Mouse (Mus musculus) cerebellum, adult (tissue): ENCODE data around the gene Spag9.

Source experiments
- ATAC-seq: cut with Nextera tagmentation; 2 replicates; pipeline ENCODE4 v1.9.2; 2017; ENCODE audit warnings: mild to moderate bottlenecking, moderate library complexity, mixed read lengths; ENCODE audit not compliant: insufficient number of reproducible peaks, low FRiP score, low TSS enrichment

Spag9 gene

GRCm38 (mm10) chr11:93995720-93996305 is at the start of gene Spag9:
TSS of gene Spag9 (plus strand) at chr11:93996091.
- peak; percentile 88 for ATAC-seq

- ATAC-seq: no peak
Measured at GRCm38 (mm10) chr11:93948887-93949567, 46.9 kb upstream of the Spag9 start.

GRCm38 (mm10) chr11:93950045-93950444 is 45.8 kb upstream of the Spag9 start:
- no peak for ATAC-seq

GRCm38 (mm10) chr11:93952376-93952775 is 43.5 kb upstream of the Spag9 start:
- ATAC-seq: no peak

- 0 out of 2 replicates have a peak, but pooled peaks have one; percentile 32 for ATAC-seq
Measured at GRCm38 (mm10) chr11:93954738-93955255, 41.1 kb upstream of the Spag9 start.

- ATAC-seq: peak; percentile 82
Measured at GRCm38 (mm10) chr11:93955256-93956150, 40.4 kb upstream of the Spag9 start.

GRCm38 (mm10) chr11:93956159-93956558 is 39.7 kb upstream of the Spag9 start, which contains the start of gene Nme2:
TSS of gene Nme2 (minus strand) at chr11:93956259.
- ATAC-seq: 0 out of 2 replicates have a peak, but pooled peaks have one; percentile 12

- no peak for ATAC-seq
Measured at GRCm38 (mm10) chr11:93957031-93957555, 38.8 kb upstream of the Spag9 start.

- no peak for ATAC-seq
Measured at GRCm38 (mm10) chr11:93957746-93958145, 38.1 kb upstream of the Spag9 start.

GRCm38 (mm10) chr11:93961482-93961881 is 34.4 kb upstream of the Spag9 start:
- no peak for ATAC-seq

- ATAC-seq: no peak
Measured at GRCm38 (mm10) chr11:93963013-93963412, 32.9 kb upstream of the Spag9 start.

GRCm38 (mm10) chr11:93965391-93965790 is 30.5 kb upstream of the Spag9 start:
- ATAC-seq: no peak

- ATAC-seq: no peak
Measured at GRCm38 (mm10) chr11:93967381-93967780, 28.5 kb upstream of the Spag9 start.

GRCm38 (mm10) chr11:93968005-93968847 is 27.7 kb upstream of the Spag9 start, which contains the start of the genes Gm20390 and Nme1:
TSS of gene Gm20390 (minus strand) at chr11:93968293.
TSS of gene Nme1 (minus strand) at chr11:93968521.
- ATAC-seq: peak; percentile 93

- ATAC-seq: no peak
Measured at GRCm38 (mm10) chr11:93968848-93969128, 27.1 kb upstream of the Spag9 start.

- no peak for ATAC-seq
Measured at GRCm38 (mm10) chr11:93969171-93969570, 26.7 kb upstream of the Spag9 start.

- no peak for ATAC-seq
Measured at GRCm38 (mm10) chr11:93969799-93970198, 26.1 kb upstream of the Spag9 start.

GRCm38 (mm10) chr11:93972951-93973350 is 22.9 kb upstream of the Spag9 start:
- no peak for ATAC-seq

GRCm38 (mm10) chr11:93979502-93980049 is 16.3 kb upstream of the Spag9 start:
- ATAC-seq: no peak
